Mouse (Mus musculus) stomach, embryonic 14.5 days (tissue): Measurements from ENCODE around the gene Bicdl1. TPM values are rescaled to one million over a fixed set of nuclear protein-coding genes. Genes with fewer than 3 reads are reported as not detected.

Source experiments
- ATAC-seq: fragments of 200-750 bp; cut with Nextera tagmentation; 2 replicates; pipeline ENCODE4 v1.8.0; 2017; ENCODE audit warnings: low read depth, moderate TSS enrichment; ENCODE audit not compliant: insufficient number of reproducible peaks, insufficient read depth, low FRiP score
- H3K27ac ChIP-seq: fragments of 300-500 bp; sonication (generic); 2 replicates; pipeline ENCODE4 v1.5.1; 2014; ENCODE audit warnings: mild to moderate bottlenecking, low read length, moderate library complexity, mixed read lengths
- H3K27me3 ChIP-seq: fragments of 300-500 bp; sonication (generic); 2 replicates; pipeline ENCODE4 v1.6.1; 2014; ENCODE audit warnings: low read length, control low read depth, mixed read lengths; ENCODE audit not compliant: control insufficient read depth, insufficient read depth
- H3K36me3 ChIP-seq: fragments of 300-500 bp; sonication (generic); 2 replicates; pipeline ENCODE4 v1.6.1; 2014; ENCODE audit warnings: mild to moderate bottlenecking, control low read depth, low read length, moderate library complexity, mixed read lengths; ENCODE audit not compliant: control insufficient read depth, insufficient read depth
- H3K4me1 ChIP-seq: fragments of 300-500 bp; sonication (generic); 2 replicates; pipeline ENCODE4 v1.6.1; 2014; ENCODE audit warnings: low read length, control low read depth, mixed read lengths; ENCODE audit not compliant: control insufficient read depth, insufficient read depth
- H3K4me2 ChIP-seq: fragments of 300-500 bp; sonication (generic); replicated peaks from 2 replicates; pipeline ENCODE4 v1.6.1; 2014; ENCODE audit warnings: low read depth, low read length, control low read depth
- H3K4me3 ChIP-seq: fragments of 300-500 bp; sonication (generic); 2 replicates; pipeline ENCODE4 v1.5.1; 2014; ENCODE audit warnings: low read depth, low read length, control low read depth
- H3K9ac ChIP-seq: fragments of 300-500 bp; sonication (generic); replicated peaks from 2 replicates; pipeline ENCODE4 v1.6.1; 2014; ENCODE audit warnings: low read depth, mild to moderate bottlenecking, control low read depth, low read length, moderate library complexity, mixed read lengths
- H3K9me3 ChIP-seq: fragments of 300-500 bp; sonication (generic); 2 replicates; pipeline ENCODE4 v1.6.1; 2016; ENCODE audit warnings: low read depth, low read length, control low read depth; ENCODE audit not compliant: control insufficient read depth
- WGBS: fragments of 180-500 bp; shearing (Covaris S2); extraction: QIAGEN DNeasy Blood & Tissue Kit; methylation state at CpG from one replicate; pipeline ENCODE4 v1.1.7; 2014; 5-methylcytosine and 5-hydroxymethylcytosine counted together
- polyA plus RNA-seq: library from polyadenylated mRNA; unstranded; fragments of >200 nt; fragmentation: Nextera tagmentation; extraction: Ambion mirVana; gene quantifications from 2 replicates; pipeline ENCODE4 v1.2.1, GENCODE M21; 2014

Gene Bicdl1
- polyA plus RNA-seq, 1 experiment from 2014 or later, result 11.6 TPM

- no peaks in the 10 kb centered on the region for H3K4me1 ChIP-seq
- H3K9ac ChIP-seq, result no peak overlapping the region
- H3K27me3 ChIP-seq, result no peaks in the 10 kb centered on the region
- no peak overlapping the region for H3K4me2 ChIP-seq
- ATAC-seq, result no peak
- WGBS, result 81% methylated on average over 4 of the region's 4 CpGs
- no peak overlapping the region for H3K4me3 ChIP-seq
- H3K27ac ChIP-seq, result no peak overlapping the region
- no peaks in the 10 kb centered on the region for H3K36me3 ChIP-seq
- no peaks in the 10 kb centered on the region for H3K9me3 ChIP-seq
Measured at GRCm38 (mm10) chr5:115710171-115710570, 21.2 kb downstream of the Bicdl1 start.

DNA sequence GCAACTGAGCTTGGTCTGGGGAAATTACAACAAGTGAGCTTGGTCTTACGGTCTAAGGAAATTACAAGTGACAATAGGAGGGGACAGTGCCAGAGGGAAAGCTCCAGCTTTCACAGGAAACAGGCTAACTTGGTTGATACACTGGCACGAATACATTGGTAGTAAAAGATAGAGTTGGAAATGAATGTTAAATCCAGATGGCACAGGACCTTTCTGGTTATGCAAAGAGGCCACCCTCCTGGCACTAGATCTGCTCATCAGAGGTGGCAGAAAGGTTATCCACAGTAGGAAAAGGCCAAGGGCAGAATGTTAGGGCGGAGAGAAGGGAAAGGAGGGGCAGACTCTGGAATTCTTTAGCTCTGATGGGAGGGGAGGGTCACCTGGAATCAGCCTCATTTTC, 22.5 kb downstream of the Bicdl1 start:
- 56% methylated on average over 3 of the region's 3 CpGs for WGBS
- Histone ChIP-seq H3K27me3 (no peaks in the 10 kb centered on the region), H3K4me1 (no peaks in the 10 kb centered on the region), H3K36me3 (no peaks in the 10 kb centered on the region), H3K27ac (no peak overlapping the region), H3K4me3 (no peak overlapping the region), H3K4me2 (no peak overlapping the region), H3K9ac (no peak overlapping the region), H3K9me3 (no peaks in the 10 kb centered on the region)
- ATAC-seq, result no peak

DNA sequence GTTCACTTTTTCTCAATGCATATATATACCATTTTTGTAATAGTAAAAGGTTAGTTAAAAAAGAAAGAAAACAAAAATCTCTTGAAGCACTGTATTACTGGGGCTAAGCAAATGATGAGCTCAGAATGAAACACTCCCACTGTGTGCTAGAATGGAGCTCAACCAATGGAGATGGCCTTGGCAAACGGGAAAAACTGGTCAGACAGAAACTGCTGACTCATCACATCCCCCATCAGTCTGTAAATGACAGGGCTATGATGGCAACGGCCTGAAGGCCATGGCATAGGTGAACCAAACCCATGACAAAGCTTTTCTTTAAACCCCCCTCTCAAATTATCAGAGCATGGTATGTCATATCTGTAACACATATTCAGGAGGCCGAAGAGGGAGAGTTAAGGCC, 29.4 kb downstream of the Bicdl1 start:
- no peak overlapping the region for H3K9ac ChIP-seq
- no peak overlapping the region for H3K4me2 ChIP-seq
- H3K27ac ChIP-seq, result no peak overlapping the region
- H3K36me3 ChIP-seq, result no peaks in the 10 kb centered on the region
- no peak overlapping the region for H3K4me3 ChIP-seq
- ATAC-seq, result no peak
- 52% methylated on average over 3 of the region's 3 CpGs for WGBS
- no peaks in the 10 kb centered on the region for H3K9me3 ChIP-seq
- H3K27me3 ChIP-seq, result no peaks in the 10 kb centered on the region
- H3K4me1 ChIP-seq, result no peaks in the 10 kb centered on the region

DNA sequence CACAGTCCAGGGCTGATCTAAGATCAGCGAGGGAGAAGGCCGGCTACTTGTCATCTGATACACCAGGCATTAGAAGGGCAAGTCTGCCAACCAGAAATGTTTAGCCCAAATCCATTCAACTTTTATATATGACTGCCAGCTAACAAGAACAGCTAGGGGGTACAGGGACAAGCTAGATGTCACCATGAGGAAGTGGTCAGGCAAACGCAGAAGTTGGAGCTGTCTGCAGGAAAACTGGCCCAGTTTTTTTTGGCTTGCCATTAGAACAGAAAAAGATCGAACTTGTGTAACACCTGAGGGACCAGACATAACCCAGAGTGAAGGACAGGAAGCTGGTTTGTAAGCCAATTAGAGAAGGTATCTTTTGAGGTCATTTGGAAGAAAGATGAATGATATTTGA, 30.2 kb downstream of the Bicdl1 start:
- H3K36me3 ChIP-seq, result no peaks in the 10 kb centered on the region
- no peaks in the 10 kb centered on the region for H3K4me1 ChIP-seq
- no peaks in the 10 kb centered on the region for H3K27me3 ChIP-seq
- H3K4me2 ChIP-seq, result no peak overlapping the region
- H3K4me3 ChIP-seq, result no peak overlapping the region
- ATAC-seq, result no peak
- H3K9ac ChIP-seq, result no peak overlapping the region
- 69% methylated on average over 4 of the region's 4 CpGs for WGBS
- no peaks in the 10 kb centered on the region for H3K9me3 ChIP-seq
- H3K27ac ChIP-seq, result no peak overlapping the region

DNA sequence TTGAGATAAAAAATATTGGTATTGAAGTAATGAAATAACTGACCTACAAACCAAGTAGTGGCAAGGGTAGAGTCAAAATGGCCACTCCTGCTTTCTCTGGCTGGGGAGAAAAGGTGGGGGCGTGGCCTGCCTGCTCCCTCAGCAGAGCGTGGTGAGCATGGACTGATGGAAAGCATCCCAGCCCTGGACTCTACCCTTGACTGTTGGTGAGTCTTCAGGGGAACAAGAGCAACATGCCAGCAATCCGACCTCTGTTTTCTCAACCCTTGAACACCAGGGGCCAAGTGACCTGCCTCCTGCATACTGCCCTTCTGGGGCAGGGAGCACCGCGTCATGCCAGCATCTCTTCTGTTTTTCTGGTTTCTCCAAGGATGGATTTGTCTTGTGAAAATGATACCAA, 34.6 kb downstream of the Bicdl1 start:
- WGBS, result 76% methylated on average over 5 of the region's 5 CpGs
- H3K4me1 ChIP-seq, result no peaks in the 10 kb centered on the region

DNA sequence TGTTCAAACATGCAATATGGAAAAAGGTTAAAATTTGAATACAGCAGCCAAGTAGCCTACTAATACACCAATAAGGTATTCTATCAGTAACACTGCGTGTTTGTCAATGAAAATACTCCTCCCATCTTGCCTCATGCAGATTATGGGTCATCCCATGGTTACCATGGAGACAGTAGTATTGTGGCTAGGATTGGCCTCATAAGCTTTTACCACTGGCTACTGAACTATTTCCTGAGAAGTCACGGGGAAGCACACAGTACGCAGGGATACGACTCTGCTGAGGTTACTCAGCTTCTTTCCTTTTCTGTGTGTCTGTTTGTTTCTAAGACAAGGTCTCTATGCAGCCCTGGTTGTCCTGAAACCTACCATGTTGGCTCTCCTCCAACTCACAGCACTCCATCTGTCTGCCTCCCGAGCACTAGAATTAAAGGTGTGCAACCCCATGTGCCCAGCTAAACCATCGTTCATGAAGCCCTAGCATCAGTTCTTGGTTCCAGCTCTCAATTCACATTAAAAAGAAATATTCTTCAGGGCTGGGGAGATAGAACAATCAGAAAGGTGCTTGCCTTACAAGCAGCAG, 36.1 kb downstream of the Bicdl1 start:
- H3K9me3 ChIP-seq, result no peaks in the 10 kb centered on the region
- no peak overlapping the region for H3K4me2 ChIP-seq
- WGBS, result 78% methylated on average over 6 of the region's 6 CpGs
- no peak overlapping the region for H3K9ac ChIP-seq
- H3K27me3 ChIP-seq, result no peaks in the 10 kb centered on the region
- no peaks in the 10 kb centered on the region for H3K4me1 ChIP-seq
- no peaks in the 10 kb centered on the region for H3K36me3 ChIP-seq
- no peak for ATAC-seq
- no peak overlapping the region for H3K27ac ChIP-seq
- H3K4me3 ChIP-seq, result no peak overlapping the region

More for the DNA sequence above, 34.6 kb downstream of the Bicdl1 start:
- no peak overlapping the region for H3K9ac ChIP-seq
- no peaks in the 10 kb centered on the region for H3K9me3 ChIP-seq
- H3K4me3 ChIP-seq, result no peak overlapping the region
- ATAC-seq, result no peak
- H3K27me3 ChIP-seq, result no peaks in the 10 kb centered on the region
- no peaks in the 10 kb centered on the region for H3K36me3 ChIP-seq
- no peak overlapping the region for H3K4me2 ChIP-seq
- no peak overlapping the region for H3K27ac ChIP-seq

- H3K27ac ChIP-seq, result no peak overlapping the region
- H3K9ac ChIP-seq, result no peak overlapping the region
- no peak for ATAC-seq
- no peaks in the 10 kb centered on the region for H3K27me3 ChIP-seq
- no peaks in the 10 kb centered on the region for H3K4me1 ChIP-seq
- WGBS, result 68% methylated on average over 3 of the region's 3 CpGs
- no peak overlapping the region for H3K4me3 ChIP-seq
- no peak overlapping the region for H3K4me2 ChIP-seq
- no peaks in the 10 kb centered on the region for H3K9me3 ChIP-seq
- no peaks in the 10 kb centered on the region for H3K36me3 ChIP-seq
Measured at GRCm38 (mm10) chr5:115693271-115693670, 38.1 kb downstream of the Bicdl1 start.

DNA sequence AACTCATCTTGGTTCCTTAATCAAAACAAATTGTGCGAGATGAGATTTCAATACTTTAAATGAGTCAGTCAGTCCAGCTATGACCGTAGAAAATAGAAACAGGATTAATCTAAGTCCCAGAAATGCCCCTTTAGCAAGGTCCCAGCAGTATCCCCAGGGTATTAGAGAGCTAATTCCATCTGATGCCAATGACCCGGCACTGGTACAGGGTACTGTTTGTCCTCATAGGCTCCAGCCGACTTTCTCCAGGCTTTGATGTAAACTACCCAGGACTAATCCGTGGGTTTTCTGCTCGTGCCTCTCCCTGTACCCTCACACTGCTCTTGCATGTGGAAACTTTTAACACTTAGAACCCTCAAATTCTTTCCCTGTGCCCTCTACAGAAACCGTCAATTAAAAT, 44.7 kb downstream of the Bicdl1 start:
- Histone ChIP-seq H3K9ac (no peak overlapping the region), H3K4me1 (no peaks in the 10 kb centered on the region), H3K4me2 (no peak overlapping the region), H3K27me3 (no peaks in the 10 kb centered on the region), H3K9me3 (no peaks in the 10 kb centered on the region), H3K27ac (no peak overlapping the region), H3K4me3 (no peak overlapping the region), H3K36me3 (no peaks in the 10 kb centered on the region)
- 67% methylated on average over 7 of the region's 7 CpGs for WGBS
- no peak for ATAC-seq

- H3K4me3 ChIP-seq, result no peak overlapping the region
- no peaks in the 10 kb centered on the region for H3K9me3 ChIP-seq
- no peak overlapping the region for H3K9ac ChIP-seq
- H3K36me3 ChIP-seq, result no peaks in the 10 kb centered on the region
- no peaks in the 10 kb centered on the region for H3K27me3 ChIP-seq
- no peaks in the 10 kb centered on the region for H3K4me1 ChIP-seq
- 85% methylated on average over 10 of the region's 10 CpGs for WGBS
- ATAC-seq, result no peak
- H3K4me2 ChIP-seq, result no peak overlapping the region
- H3K27ac ChIP-seq, result no peak overlapping the region
Measured at GRCm38 (mm10) chr5:115685126-115685525, 46.3 kb downstream of the Bicdl1 start.
